Mouse (Mus musculus) embryonic fibroblast, embryonic 13.5 days (primary cell): ENCODE data around the gene Pdia6.

Experiments used
- CTCF ChIP-seq: IDR thresholded peaks from 2 replicates; pipeline ENCODE4 v1.5.1; 2011; ENCODE audit warnings: mild to moderate bottlenecking, control low read depth, low read length, moderate library complexity, borderline replicate concordance; ENCODE audit not compliant: insufficient read depth
- POLR2A ChIP-seq: IDR thresholded peaks from 2 replicates; pipeline ENCODE4 v1.6.1; 2011; ENCODE audit warnings: low read depth, mild to moderate bottlenecking, control low read depth, low read length, moderate library complexity

DNA sequence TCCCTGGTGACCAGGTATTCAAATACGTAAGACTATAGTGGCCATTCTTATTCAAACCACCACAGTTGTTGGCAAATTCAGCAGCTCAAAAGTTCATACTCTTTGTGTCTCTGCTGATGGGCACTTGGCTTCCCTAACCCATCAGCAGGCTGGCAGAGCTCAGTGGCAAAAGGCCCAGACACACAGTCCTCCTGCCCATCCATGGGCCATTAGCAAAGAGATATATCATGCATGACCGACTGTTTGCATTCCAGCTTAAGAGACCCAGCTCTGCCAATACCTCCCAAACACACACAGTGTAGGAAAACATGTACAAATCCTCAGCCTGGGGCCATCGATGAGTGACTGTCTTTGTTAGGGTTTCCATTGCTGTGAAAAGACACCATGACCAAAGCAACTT, 5.3 kb upstream of the Pdia6 start:
- TF ChIP-seq POLR2A: no peak
- no peak for TF ChIP-seq CTCF
